Mouse (Mus musculus) G1E (cell line): ENCODE results near the gene Speg.

Experiments used
- CTCF ChIP-seq: IDR thresholded peaks from 2 replicates; pipeline ENCODE4 v1.5.1; 2012; ENCODE audit warnings: low read depth, low read length, inconsistent platforms, mixed read lengths
- TAL1 ChIP-seq: conservative IDR thresholded peaks from 2 replicates; pipeline ENCODE4 v1.6.1; 2012; ENCODE audit warnings: low read depth, low read length, inconsistent platforms, mixed read lengths

- TF ChIP-seq TAL1: peak; percentile 64
- TF ChIP-seq CTCF: no peak
These were observed 74.5 kb downstream of the Speg start for GRCm38 (mm10) chr1:75449377-75450135.
